Mouse (Mus musculus): Measurements from ENCODE around the gene Gm49601. TPM values are rescaled to one million over a fixed set of nuclear protein-coding genes. Genes with fewer than 3 reads are reported as not detected.

Gene Gm49601
- polyA plus RNA-seq, 1 experiment from 2014 or later, result 1.5 TPM

DNA sequence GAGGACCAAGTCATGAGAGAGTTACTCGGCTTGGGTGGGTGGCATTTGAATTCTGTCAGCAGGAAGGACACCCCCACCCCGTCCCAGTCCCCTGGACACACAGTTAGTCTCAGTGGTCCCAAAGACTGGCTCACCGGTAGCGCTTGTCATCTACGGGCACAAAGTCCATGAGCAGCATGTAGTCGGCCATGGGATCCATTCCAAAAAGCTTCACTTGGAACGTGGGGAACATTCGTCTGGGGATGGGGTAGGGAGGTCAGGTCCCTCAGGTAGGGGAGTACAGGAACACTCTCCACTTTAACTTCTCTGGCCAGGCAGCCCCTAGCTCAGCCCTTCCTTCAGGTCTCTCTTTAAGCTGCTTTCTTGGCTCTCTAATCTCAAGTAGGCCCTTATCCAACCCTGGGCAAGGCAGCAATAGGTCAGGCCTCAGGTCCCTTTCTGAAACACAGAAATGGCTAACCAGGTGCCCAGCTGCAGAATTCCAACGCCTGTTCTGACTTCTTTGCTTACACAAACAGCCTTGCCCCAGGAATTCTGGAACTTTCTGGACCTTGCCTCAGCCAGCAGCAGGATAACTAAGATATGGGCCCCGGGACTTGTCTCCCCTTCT lies 41.2 kb downstream of the Gm49601 start:
- DNase-seq (ENCODE audit: low spot score) (no peak), ATAC-seq (ENCODE audit: low FRiP score, low TSS enrichment) (no peak)
- Histone ChIP-seq H3K9me3 (ENCODE audit: control insufficient read depth, low read length) (no peaks in the 10 kb centered on the region), H3K27ac (replicated peaks) (no peak overlapping the region), H3K9ac (ENCODE audit: low read length) (no peak overlapping the region), H3K4me1 (replicated peaks; ENCODE audit: control insufficient read depth, insufficient read depth) (peaks cover 5% of the 10 kb centered on the region), H3K4me2 (replicated peaks; ENCODE audit: low read depth) (no peak overlapping the region), H3K27me3 (ENCODE audit: control insufficient read depth, insufficient read depth, low read length) (peaks cover 57% of the 10 kb centered on the region), H3K36me3 (ENCODE audit: control insufficient read depth, insufficient read depth, low read length) (no peaks in the 10 kb centered on the region), H3K4me3 (ENCODE audit: low read depth, low read length) (no peak overlapping the region)
- 76% methylated on average over 10 of the region's 10 CpGs for WGBS
- TF ChIP-seq CTCF (IDR thresholded peaks at IDR 0.05; ENCODE audit: low read depth), result no peak
- no peak for TF ChIP-seq EP300 (optimal IDR thresholded peaks at IDR 0.05)

DNA sequence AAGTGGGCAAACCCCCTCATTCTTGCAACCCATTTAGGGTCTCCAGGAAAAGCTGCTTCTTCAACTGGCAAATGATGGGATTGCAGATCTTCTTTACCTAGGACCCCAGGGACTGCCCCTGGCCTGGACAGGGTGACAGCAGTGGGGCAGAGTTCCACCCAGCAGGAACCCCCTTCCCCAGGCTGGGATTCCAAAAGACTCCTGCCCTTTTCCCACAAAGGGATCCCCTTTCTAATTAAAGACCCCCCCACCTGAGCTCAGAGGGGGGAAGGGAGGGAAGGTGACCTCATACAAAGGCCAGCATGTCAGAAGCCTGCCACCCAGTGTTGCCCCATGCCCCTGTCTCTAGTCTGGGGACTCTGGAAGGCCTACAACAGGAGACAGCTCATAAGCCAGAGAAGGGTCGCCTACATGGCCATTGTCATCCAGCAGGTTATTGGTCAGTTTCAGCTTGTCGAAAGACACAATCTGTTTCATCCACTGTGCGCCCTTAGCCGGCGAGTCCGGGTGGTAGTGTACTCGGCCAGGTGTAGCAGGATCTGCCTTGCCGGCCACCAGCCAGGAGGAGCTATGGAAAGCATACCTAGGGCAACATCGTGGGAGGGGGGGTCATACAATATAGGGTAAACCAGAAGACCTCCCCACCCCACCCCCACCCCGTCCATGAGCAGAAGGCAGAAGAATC lies 42.4 kb downstream of the Gm49601 start:
- WGBS, result 68% methylated on average over 10 of the region's 10 CpGs
- Histone ChIP-seq H3K4me3 (ENCODE audit: low read depth, low read length) (no peak overlapping the region), H3K9ac (ENCODE audit: low read length) (no peak overlapping the region)

DNA sequence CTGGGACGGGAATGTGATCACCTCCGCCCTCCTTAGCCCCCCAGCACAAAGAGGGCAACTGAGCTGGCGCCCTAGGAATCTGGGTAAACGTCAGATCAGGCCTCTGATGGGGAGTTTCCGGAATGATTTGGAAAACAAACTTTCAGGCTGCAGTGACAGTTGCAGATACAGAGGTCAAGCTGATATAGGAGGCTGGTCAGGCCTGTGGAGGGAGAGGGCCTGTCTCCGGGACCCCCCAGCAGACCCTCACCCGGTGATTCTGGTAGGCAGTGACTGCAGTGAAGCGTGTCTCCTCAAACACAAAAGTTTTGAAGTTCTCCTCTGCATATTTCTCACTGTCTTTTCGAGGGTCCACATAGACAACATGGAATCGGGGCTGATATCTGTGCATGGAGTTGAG lies 43.1 kb downstream of the Gm49601 start:
- H3K9me3 ChIP-seq (ENCODE audit: control insufficient read depth, low read length), result no peaks in the 10 kb centered on the region
- H3K4me1 ChIP-seq (replicated peaks; ENCODE audit: control insufficient read depth, insufficient read depth), result peaks cover 5% of the 10 kb centered on the region
- no peak overlapping the region for H3K9ac ChIP-seq (ENCODE audit: low read length)
- ATAC-seq (ENCODE audit: low FRiP score, low TSS enrichment) (no peak), DNase-seq (ENCODE audit: low spot score) (no peak)
- TF ChIP-seq EP300 (optimal IDR thresholded peaks at IDR 0.05) (no peak), CTCF (IDR thresholded peaks at IDR 0.05; ENCODE audit: low read depth) (no peak)
- no peak overlapping the region for H3K4me2 ChIP-seq (replicated peaks; ENCODE audit: low read depth)
- H3K27ac ChIP-seq (replicated peaks), result no peak overlapping the region
- peaks cover 44% of the 10 kb centered on the region for H3K27me3 ChIP-seq (ENCODE audit: control insufficient read depth, insufficient read depth, low read length)
- 62% methylated on average over 10 of the region's 10 CpGs for whole genome bisulfite sequencing
- H3K36me3 ChIP-seq (ENCODE audit: control insufficient read depth, insufficient read depth, low read length), result no peaks in the 10 kb centered on the region
- no peak overlapping the region for H3K4me3 ChIP-seq (ENCODE audit: low read depth, low read length)

More for the DNA sequence above, 42.4 kb downstream of the Gm49601 start:
- no peak for DNase-seq (ENCODE audit: low spot score)
- Histone ChIP-seq H3K36me3 (ENCODE audit: control insufficient read depth, insufficient read depth, low read length) (no peaks in the 10 kb centered on the region), H3K4me1 (replicated peaks; ENCODE audit: control insufficient read depth, insufficient read depth) (peaks cover 5% of the 10 kb centered on the region), H3K27ac (replicated peaks) (no peak overlapping the region), H3K9me3 (ENCODE audit: control insufficient read depth, low read length) (no peaks in the 10 kb centered on the region), H3K27me3 (ENCODE audit: control insufficient read depth, insufficient read depth, low read length) (peaks cover 50% of the 10 kb centered on the region), H3K4me2 (replicated peaks; ENCODE audit: low read depth) (no peak overlapping the region)
- no peak for ATAC-seq (ENCODE audit: low FRiP score, low TSS enrichment)
- TF ChIP-seq EP300 (optimal IDR thresholded peaks at IDR 0.05), result no peak

DNA sequence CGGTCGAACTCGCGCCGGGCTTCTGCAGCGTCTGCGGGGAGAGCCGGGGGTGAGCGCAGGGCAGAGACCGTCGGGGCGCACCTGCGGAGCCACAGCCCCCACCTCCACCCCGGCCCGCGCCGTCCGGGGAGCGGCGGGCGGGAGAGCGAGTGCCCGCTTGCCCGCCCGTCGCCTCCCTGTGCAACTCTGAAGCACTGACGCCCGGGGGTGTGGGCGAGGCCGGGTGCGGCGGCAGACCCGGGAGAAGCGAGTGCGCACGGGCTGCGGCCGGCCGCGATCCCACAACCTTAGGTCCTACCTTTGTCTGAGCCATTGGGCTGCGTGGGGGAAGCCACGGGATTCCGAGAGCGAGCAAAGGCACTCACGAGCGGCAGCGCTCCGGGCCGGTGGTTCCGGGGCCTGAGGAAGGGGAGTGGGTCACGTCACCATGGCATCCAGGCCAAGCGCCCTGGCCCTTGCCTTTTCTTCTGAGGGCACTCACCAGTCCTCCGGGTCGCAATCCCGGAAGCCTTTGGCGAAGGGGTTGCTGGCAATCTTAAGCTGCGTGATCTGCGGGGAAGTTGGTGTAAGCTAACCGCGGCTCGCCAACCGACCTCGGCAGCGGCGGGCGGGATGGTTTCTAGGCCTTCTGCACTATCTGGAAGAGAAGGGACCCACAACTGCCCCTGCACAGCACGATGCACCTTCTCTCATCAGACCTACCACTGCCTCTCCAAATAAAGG lies 43.6 kb downstream of the Gm49601 start:
- no peak overlapping the region for H3K9ac ChIP-seq (ENCODE audit: low read length)
- TF ChIP-seq EP300 (optimal IDR thresholded peaks at IDR 0.05), result no peak
- TF ChIP-seq CTCF (IDR thresholded peaks at IDR 0.05; ENCODE audit: low read depth), result no peak

DNA sequence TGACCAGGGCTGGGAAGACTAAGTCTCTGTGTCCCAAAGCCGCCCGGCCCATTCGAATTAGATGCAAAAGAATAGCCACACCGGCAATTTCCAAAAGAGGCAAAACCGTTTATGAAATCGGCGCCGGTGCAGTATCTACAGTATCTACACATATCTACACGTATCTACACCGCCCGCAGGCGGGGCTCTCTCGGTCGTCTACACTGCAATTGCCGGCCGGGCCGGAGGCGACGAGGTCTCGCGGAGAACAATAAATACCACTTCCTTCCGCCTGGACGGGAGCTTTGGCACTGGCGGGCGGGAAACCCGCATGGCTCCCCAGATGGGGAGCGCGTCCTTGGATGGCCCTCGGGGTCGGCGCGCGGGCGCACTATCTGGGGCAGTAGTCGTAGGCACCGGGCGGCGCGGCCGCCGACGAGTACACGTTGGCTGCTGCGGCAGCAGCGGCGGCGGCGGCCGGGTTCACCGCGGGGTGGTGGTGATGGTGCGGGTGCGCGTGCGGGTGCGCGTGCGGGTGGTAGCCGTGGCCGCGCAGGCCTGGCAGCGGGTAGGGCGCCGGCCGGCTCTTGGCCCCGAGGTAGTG lies 44.5 kb downstream of the Gm49601 start:
- peak; percentile 28; the same call in 1 of the 2 replicates for ATAC-seq (ENCODE audit: low FRiP score, low TSS enrichment)

More for the DNA sequence above, 43.6 kb downstream of the Gm49601 start:
- Histone ChIP-seq H3K4me2 (replicated peaks; ENCODE audit: low read depth) (peak overlapping the region; percentile 60), H3K36me3 (ENCODE audit: control insufficient read depth, insufficient read depth, low read length) (no peaks in the 10 kb centered on the region), H3K4me3 (ENCODE audit: low read depth, low read length) (peak overlapping the region; percentile 43), H3K9me3 (ENCODE audit: control insufficient read depth, low read length) (no peaks in the 10 kb centered on the region), H3K27ac (replicated peaks) (no peak overlapping the region), H3K27me3 (ENCODE audit: control insufficient read depth, insufficient read depth, low read length) (peaks cover 38% of the 10 kb centered on the region; the same call in 1 of the 2 replicates), H3K4me1 (replicated peaks; ENCODE audit: control insufficient read depth, insufficient read depth) (peaks cover 5% of the 10 kb centered on the region)
- DNase-seq (ENCODE audit: low spot score) (no peak), ATAC-seq (ENCODE audit: low FRiP score, low TSS enrichment) (no peak)
- 12% methylated on average over 56 of the region's 67 CpGs for WGBS

More for the DNA sequence above, 44.5 kb downstream of the Gm49601 start:
- TF ChIP-seq EP300 (optimal IDR thresholded peaks at IDR 0.05), result no peak
- TF ChIP-seq CTCF (IDR thresholded peaks at IDR 0.05; ENCODE audit: low read depth), result no peak
- peaks cover 38% of the 10 kb centered on the region; the same call in 1 of the 2 replicates for H3K27me3 ChIP-seq (ENCODE audit: control insufficient read depth, insufficient read depth, low read length)
- peak overlapping the region; percentile 43 for H3K4me3 ChIP-seq (ENCODE audit: low read depth, low read length)
- H3K27ac ChIP-seq (replicated peaks), result no peak overlapping the region
- no peak overlapping the region for H3K9ac ChIP-seq (ENCODE audit: low read length)
- DNase-seq (ENCODE audit: low spot score), result no peak
- H3K4me2 ChIP-seq (replicated peaks; ENCODE audit: low read depth), result peak overlapping the region; percentile 60
- no peaks in the 10 kb centered on the region for H3K9me3 ChIP-seq (ENCODE audit: control insufficient read depth, low read length)
- peaks cover 5% of the 10 kb centered on the region for H3K4me1 ChIP-seq (replicated peaks; ENCODE audit: control insufficient read depth, insufficient read depth)
- H3K36me3 ChIP-seq (ENCODE audit: control insufficient read depth, insufficient read depth, low read length), result no peaks in the 10 kb centered on the region
- WGBS, result 4% methylated on average over 64 of the region's 66 CpGs
